Mouse (Mus musculus) gastrocnemius, adult 8-10 months (tissue): ENCODE data around the gene Ganab. TPM values are rescaled to one million over a fixed set of nuclear protein-coding genes. Genes with fewer than 3 reads are reported as not detected.

Source experiments
- DNase-seq, 2 experiments: peaks; one replicate each; pipeline ENCODE4 v3.0.0; 2022; ENCODE audit warnings: low spot score in 2 of 2
- total RNA-seq, 4 experiments: library from RNA; stranded (reverse); gene quantifications; 2 replicates each; pipeline ENCODE4 v1.2.4; 2022

Ganab gene
- total RNA-seq, 4 experiments from 2014 or later, result 15.2 to 20.1 (median 18.9) TPM

DNA sequence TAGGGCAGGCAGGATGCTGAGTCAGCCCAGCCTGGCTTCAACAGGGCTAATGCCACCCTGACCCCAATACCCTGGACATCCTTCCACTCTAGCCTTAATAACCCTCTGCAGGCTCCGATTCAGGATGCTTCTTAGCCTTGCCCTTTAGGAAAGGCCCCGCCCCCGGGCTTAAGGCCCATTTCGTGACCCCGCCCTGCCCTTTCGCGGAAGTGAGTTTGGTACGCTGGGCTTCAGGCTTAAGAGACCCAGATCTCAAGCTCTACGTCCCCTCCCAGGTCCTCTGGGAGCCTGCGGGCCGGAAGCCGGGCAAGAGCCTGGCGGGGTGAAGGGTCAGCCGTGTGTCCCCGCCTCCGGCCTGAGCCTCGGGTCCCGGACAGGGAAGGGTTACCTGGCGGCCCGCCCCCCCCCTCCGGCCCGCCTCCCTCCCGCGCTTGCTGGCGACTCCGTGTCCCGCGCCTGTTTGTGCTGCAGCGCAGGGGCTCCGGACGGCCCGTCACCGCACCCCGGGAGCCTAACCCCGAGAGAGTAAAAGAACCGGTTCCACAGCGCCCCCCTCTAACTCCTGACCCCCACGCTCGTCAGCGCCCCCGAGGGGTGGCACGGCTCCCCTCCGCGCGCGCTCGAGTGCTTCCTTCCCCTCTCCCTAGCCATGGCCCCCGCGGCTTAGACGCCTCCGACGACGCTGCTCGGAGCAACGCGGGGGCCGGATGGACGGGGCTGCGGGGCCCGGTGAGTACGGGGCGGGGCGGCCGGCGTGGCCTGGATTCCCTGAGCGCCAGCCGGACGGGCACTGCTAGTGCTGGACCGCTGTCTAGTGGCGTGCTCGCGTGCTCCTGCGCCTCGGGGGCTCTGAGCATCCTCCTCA lies 31.6 kb downstream of the Ganab start, which contains the start of the genes Rom1 and Eml3:
TSS of gene Rom1 (minus strand) at position 133 of the 865 bp plus-strand sequence.
TSS of gene Eml3 (plus strand) at position 329 of the 865 bp plus-strand sequence.
- DNase-seq, result peak; percentile 92

DNA sequence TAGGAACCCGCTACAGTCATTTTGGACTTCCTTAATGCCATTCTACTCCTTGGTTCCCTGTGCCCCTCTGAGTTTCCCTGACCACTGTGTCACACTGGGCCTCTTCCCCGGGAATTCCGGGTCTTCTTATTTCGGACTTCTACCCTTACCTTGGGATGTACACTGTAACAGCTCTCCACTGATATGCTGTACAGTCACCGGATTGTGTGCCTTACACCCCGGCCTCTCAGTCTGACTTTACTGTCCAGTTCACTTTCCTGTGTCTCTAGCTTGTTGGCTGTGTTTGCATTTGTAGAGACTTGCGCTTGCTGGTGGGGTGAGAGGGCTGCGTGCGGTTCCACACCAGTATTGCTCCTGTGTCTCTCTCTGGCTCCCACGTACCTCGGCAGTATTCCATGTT lies 32.2 kb downstream of the Ganab start:
- no peak for DNase-seq

DNA sequence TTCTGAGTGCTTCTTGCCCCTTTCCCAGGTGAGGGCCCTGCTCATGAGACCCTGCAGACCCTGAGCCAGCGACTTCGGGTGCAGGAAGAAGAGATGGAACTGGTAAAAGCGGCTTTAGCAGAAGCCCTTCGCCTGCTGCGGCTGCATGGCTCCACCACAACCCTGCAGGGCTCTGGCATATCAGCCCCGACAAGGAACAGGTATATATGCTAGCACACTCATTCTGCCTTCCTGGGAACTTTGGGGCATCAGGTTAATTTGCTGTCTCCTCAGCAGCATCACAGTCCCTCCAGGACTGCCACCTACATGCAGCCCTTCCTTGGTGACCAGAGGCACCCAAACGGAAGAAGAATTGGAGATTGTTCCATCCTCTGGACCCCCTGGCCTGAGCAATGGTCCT lies 32.9 kb downstream of the Ganab start:
- DNase-seq, result no peak

DNA sequence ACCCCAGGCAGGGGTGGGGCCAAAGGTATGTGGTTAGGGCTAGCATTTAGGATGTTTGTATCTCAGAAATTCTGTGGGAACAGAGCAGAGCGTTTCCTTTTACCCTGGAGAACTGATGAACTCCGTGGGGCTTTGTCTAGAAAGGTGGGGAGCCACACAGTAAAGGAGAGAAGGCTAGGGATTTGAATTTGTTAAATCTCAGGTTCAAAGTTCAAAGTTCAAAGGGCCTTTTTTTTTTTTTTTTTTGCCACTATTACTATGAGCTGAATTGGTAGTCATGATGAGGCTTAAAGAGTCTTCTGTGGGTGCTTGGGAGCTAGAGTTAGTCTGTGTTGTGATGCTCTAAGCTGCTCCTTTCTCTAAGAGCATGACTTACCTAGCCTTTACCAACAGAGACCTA lies 38.9 kb downstream of the Ganab start:
- DNase-seq, result no peak

- no peak for DNase-seq
These were observed 42.8 kb downstream of the Ganab start for GRCm38 (mm10) chr19:8940526-8941133.

DNA sequence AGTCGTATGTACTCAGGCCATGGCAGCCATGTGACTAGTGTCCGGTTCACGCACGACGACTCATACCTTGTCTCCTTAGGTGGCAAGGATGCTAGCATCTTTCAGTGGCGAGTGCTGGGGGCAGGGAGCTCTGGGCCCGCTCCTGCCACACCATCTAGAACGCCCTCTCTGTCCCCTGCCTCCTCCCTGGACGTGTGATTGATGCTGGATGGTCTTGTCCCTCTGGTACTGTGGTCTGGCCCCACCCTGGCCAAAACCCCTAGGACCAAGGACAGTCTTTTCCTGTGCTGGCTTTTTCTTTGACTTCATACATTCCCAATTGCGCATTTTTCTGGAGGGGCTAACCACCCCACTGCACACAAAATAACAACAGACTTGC lies 43.3 kb downstream of the Ganab start:
- DNase-seq, result no peak

GRCm38 (mm10) chr19:8941515-8942217 lies 43.8 kb downstream of the Ganab start, which contains the start of gene Mta2:
TSS of gene Mta2 (plus strand) at chr19:8941875.
- peak; percentile 90 to 93 for DNase-seq

DNA sequence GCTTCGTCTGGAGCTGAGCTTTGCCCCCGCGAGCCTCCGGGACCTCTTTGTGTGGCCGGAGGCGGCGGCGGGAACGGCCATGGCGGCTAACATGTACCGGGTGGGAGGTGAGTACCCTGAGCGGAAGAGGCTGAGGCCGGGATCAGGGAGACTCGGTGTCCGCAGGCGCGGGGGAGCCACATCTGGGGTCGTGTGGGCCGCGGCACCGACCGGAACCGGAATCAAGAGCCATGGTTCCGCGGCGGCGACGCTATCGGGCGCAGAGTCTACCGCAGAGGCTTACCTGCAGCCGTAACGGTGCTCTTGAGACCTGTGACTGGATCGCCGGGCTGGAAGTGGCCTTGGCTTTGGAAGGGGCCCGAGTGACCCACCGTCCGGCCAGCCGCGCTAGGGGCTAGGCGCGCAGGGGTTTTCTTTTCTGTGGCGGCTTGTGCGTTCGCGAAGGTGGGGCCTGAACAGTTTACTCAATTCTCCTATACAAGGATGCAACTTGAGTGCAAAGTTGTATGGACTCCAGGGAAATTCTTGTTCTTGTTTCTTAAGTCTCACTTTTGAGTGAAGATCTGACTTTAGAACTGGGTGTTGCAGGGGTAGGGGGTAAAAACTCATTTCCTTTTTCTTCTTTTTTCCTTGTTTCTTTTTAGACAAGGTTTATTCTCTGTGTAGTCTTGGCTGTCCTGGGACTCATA lies 44.5 kb downstream of the Ganab start:
- DNase-seq, result no peak

GRCm38 (mm10) chr19:8943047-8943446 lies 45.2 kb downstream of the Ganab start:
- DNase-seq, result no peak

- DNase-seq, result no peak
These were observed 46.2 kb downstream of the Ganab start for GRCm38 (mm10) chr19:8944062-8944461.

GRCm38 (mm10) chr19:8944750-8945149 lies 46.9 kb downstream of the Ganab start:
- peak; percentile 56 to 61 for DNase-seq

GRCm38 (mm10) chr19:8945251-8945650 lies 47.4 kb downstream of the Ganab start:
- no peak for DNase-seq

DNA sequence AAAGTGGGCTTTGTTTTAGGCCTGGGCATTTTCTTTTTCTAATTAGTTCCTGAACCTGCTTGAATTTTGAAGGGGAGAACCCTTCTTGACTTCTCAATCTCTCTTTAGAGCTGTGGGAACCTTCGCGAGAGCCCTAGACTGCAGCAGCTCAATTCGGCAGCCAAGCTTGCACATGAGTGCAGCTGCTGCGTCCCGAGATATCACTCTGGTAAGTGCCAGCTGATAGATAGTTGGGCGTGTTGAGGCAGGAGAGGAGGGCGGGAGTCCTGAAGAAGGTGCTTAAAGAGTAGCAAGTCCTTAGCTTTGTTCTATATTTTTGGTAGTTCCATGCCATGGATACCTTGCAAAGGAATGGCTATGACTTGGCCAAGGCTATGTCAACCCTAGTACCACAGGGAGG lies 49.1 kb downstream of the Ganab start:
- no peak for DNase-seq

DNA sequence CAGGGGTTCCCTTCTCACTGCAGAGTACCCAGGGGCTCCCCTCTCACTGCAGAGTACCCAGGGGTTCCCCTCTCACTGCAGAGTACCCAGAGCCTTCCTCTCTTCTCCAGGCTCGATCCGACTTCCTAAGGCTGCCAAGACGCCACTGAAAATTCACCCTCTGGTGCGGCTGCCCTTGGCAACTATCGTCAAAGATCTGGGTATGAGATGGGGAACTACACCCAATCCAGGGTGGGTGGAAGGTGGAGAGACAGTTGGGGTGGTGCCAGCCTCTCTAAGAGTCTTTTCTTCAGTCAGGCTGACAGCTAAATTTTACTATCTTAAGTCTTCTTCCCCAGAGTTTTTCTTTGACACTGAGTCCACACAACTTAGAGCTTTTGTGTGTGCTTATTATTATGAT lies 52.3 kb downstream of the Ganab start:
- no peak for DNase-seq

DNA sequence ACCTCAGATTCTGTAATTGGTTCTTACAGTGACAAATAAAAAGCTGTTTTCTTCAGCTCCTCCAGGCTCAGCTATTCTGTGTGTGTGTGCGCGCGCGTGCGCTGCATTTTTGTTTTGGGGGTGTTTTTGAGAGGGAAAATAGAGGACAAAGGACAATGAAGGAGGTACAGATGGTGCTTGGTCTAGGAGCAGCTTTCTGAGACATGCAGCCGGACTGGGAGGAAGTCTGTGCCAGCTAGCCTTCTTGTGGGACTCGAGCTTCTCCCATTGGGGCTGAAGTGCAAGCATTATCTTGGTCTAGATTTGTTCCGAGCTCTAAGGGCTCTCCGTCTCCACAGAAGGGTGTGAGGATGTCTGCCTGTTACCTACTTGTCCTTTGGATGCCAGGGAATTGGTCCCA lies 54.4 kb downstream of the Ganab start:
- DNase-seq, result no peak

- peak; percentile 83 to 86 for DNase-seq
These were observed 55.5 kb downstream of the Ganab start, which contains the start of gene Tut1 for GRCm38 (mm10) chr19:8953135-8954039. TSS of gene Tut1 (plus strand) at chr19:8953847.

DNA sequence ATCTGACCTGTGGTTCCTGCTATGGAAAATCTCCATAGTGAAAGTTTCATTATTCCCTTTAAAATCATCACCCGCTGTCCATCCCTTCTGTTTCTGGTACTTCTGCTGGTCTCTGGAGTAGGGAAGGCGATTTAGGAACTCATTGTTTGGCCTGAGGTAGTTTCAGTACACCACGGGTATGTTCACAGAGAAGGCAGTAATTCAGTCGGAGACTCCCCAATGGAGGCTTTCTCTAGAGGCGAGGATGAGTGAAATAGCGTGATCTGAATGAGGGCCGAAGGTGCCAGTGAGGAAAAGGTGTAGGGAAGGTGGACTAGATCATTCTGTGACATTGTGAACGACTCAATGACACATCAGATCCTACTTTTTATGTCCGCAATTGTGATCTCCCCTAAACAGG lies 56.3 kb downstream of the Ganab start:
- DNase-seq, result no peak

GRCm38 (mm10) chr19:8962256-8962655 lies 64.4 kb downstream of the Ganab start:
- DNase-seq, result no peak

DNA sequence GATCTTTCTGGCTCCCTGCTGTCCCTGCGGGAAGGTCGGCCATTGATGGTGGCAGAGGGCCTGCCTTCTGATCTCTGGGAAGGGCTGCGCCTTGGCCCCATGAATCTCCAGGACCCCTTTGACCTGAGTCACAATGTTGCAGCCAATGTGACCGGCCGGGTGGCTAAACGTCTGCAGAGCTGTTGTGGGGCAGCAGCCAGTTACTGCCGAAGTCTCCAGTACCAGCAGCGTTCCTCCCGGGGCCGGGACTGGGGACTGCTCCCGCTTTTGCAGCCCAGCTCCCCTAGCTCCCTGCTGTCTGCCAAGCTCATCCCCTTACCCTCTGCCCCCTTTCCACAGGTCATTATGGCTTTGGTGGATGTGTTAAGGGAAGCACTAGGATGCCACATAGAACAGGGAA lies 67.2 kb downstream of the Ganab start:
- no peak for DNase-seq

DNA sequence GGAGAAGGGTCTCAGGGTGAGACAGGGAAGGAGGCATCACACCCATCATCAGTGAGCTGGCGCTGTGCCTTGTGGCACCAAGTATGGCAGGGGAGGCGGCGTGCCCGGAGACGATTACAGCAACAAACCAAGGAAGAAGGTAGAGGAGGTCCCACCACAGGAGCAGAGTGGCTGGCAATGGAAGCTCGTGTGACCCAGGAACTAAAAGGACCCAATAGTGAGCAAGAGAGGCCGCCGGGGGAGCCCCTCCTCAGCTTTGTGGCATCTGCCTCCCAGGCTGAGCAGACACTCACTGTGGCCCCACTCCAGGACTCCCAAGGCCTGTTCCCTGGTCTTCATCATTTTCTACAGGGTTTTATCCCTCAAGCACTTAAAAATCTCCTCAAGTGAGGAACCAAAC lies 67.9 kb downstream of the Ganab start:
- peak in 1 of 2 experiments; percentile 47 for DNase-seq
